Mouse (Mus musculus) testis, postnatal 14 days (tissue): ENCODE results near the gene Ddx25.

Source experiments
- DNase-seq: peaks from one replicate; pipeline ENCODE4 v3.0.0; 2021; ENCODE audit warnings: low spot score

Ddx25 gene

DNA sequence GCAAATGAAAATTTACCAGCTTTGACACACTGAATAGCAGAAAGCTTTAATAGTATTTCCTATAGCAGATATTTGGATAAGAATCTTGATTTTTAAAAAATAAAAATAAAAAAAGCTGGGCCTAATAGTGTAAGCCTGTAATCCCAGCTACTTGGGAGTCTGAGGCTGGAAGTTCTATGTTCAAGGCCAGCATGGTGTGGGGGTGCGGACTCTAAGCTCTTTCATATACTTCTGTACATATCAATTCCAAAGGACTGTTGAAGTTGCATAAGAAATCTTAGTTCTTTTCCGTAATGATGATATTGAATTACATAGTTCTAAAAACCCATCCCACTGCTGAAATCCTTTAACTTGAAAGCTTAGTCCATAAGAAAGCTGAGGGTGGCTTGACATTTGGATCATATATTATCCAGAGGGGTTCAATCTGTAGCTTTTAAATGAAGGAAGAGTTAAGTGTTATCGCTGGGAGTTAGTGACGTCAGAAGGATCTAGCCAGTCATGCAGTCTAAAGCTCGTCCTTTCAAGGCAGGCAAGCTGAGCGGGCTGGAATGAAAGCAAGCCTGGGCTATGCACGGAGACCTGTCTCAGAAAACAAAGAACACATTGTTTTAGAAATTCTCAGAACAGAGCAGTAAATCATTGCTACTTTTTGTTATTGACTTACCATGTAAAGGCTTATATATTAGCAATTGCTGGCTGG lies 65.1 kb downstream of the Ddx25 start:
- DNase-seq: no peak

DNA sequence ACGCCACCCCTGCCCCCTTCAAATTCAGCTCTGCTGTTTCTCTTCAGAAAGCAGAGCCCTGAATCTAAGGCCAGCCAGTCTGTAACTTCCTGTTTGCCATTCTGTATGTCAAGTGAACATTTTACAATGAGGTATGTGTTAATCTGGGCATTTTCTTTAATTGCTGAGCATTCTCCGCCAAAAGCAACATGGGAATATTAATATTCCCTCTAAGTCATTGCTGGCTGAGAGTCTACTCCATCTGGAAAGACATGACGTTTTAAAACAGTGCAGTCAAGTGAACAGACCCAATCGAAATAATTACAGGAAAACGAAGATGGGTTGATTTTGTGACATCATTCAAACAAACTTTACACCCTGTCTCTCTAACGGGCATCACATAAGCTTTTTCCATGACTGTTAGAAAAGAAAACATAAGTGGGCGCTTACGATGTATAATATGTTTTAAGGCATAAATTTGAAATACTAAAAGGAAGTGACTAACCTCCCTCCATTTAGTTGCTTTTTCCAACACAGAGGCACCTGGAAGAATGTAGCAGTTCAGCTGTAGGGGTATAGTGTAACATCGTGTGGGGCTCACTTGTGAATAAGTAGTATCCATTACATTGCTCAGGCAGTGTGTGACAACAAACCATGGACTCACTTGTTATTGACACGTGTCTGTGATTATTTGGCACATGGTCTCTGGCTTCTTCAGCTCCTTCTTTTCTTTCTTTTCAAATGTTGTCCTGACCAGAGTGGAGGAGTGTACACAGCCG lies 67.0 kb downstream of the Ddx25 start:
- no peak for DNase-seq

DNA sequence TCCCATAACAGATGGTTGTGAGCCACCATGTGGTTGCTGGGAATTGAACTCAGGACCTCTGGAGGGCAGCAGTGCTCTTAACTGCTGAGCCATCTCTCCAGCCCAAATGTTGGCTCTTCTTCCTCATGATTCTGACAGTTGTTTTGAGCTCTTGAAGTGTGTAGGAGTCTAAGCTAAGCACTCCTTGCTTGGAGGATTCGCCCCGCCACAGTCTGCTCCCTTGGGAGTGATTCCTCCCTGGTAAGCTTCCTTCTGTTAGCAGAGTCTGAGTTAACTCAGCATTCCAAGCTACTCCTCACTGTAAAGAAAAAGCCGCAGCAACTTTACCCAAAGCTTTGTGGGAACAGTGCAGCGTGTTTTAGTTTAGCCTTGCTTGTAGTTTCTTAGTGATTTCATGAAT lies 69.8 kb downstream of the Ddx25 start:
- no peak for DNase-seq
